Mouse (Mus musculus): Measurements from ENCODE around the gene Ccdc7a.

The Ccdc7a gene

GRCm38 (mm10) chr8:128686429-128686990 is 378.8 kb downstream of the Ccdc7a start:
- DNase-seq (ENCODE audit: extremely low read depth, low read depth) = no peak

GRCm38 (mm10) chr8:128685507-128686428 is 379.5 kb downstream of the Ccdc7a start, which contains the start of gene Itgb1:
Itgb1 (plus strand) TSS chr8:128685654.
- DNase-seq (ENCODE audit: extremely low read depth, low read depth) = no peak

- no peak for DNase-seq (ENCODE audit: extremely low read depth, low read depth)
Measured at GRCm38 (mm10) chr8:128684609-128685506, 380.5 kb downstream of the Ccdc7a start.
